In genomic region chr11:85253641-85254040, GRCm38 (mm10) we compare ENCODE assay signal across 31 mouse cellular contexts. TPM values are rescaled to one million over a fixed set of nuclear protein-coding genes. Genes with fewer than 3 reads are reported as not detected.
DNase-seq lines count a peak whose midpoint lies in the region; ATAC-seq and TF ChIP-seq lines count a peak whose summit lies in the region.
"Had no signal": no experiment of that assay in that cellular context is flagged by ENCODE, and none has a peak within 500 bp of the region (broad histone marks: within the 10 kb centered on the region; RNA-seq: fewer than 3 reads in every experiment).

No protein-coding gene starts in this region.

- no peaks in the 10 kb centered on the region for H3K36me3 ChIP-seq in hindbrain, embryonic 11.5 days (ENCODE audit: control insufficient read depth, insufficient read depth, low read length)
- H3K36me3 ChIP-seq in midbrain, postnatal 0 days (ENCODE audit: insufficient read depth, low read length) = no peaks in the 10 kb centered on the region
- H3K36me3 ChIP-seq: G1E; heart, embryonic 12.5 days; limb, embryonic 10.5 days; limb, embryonic 15.5 days; liver, embryonic 13.5 days; midbrain, embryonic 12.5 days; neural tube, embryonic 13.5 days had no signal

- DNase-seq in layer of hippocampus, adult 11-12 months (ENCODE audit: low spot score) = peak; percentile 61
- DNase-seq in layer of hippocampus, postnatal 10 days (ENCODE audit: low spot score in 2 of 2) = no peak
- DNase-seq in right cerebral cortex, adult 18-20 months = peak; percentile 33
- DNase-seq in right cerebral cortex, postnatal 10 days (ENCODE audit: low spot score in 2 of 2) = no peak
- DNase-seq in left cerebral cortex, postnatal 4 days = peak; percentile 11
- DNase-seq in testis, postnatal 14 days (ENCODE audit: low spot score) = peak; percentile 43
- no peak for DNase-seq in hindbrain, embryonic 11.5 days (ENCODE audit: low spot score)
- no peak for DNase-seq in midbrain, postnatal 0 days (ENCODE audit: low spot score)
- DNase-seq: adrenal gland, postnatal 10 days; cerebellum, adult 11-12 months; gastrocnemius, adult 2 months; heart, adult 2 months; heart, postnatal 4 days; kidney, adult 18-20 months; kidney, postnatal 4 days; liver, embryonic 13.5 days; lung, adult 18-20 months; lung, postnatal 4 days; thymus, postnatal 4 days had no signal

- H3K9ac ChIP-seq in hindbrain, embryonic 11.5 days (ENCODE audit: low read depth, low read length) = no peak overlapping the region
- H3K9ac ChIP-seq in midbrain, postnatal 0 days (replicated peaks; ENCODE audit: low read length, poor library complexity, severe bottlenecking) = no peak overlapping the region
- H3K9ac ChIP-seq: heart, embryonic 12.5 days; hindbrain, embryonic 14.5 days; limb, embryonic 15.5 days; liver, embryonic 13.5 days; midbrain, embryonic 12.5 days; neural tube, embryonic 13.5 days had no signal

- intact Hi-C loops in left cerebral cortex, postnatal 4 days (cut with DNase I) = no loop called here

- 94% methylated on average over 7 of the region's 7 CpGs for WGBS in hindbrain, embryonic 11.5 days
- WGBS in midbrain, postnatal 0 days = 89% methylated on average over 7 of the region's 7 CpGs

- H3K27ac ChIP-seq in hindbrain, embryonic 11.5 days (ENCODE audit: low read depth, low read length) = no peak overlapping the region
- H3K27ac ChIP-seq in midbrain, postnatal 0 days (ENCODE audit: low read depth, low read length) = no peak overlapping the region
- H3K27ac ChIP-seq: gastrocnemius, adult 2 months; heart, adult 2 months; hindbrain, embryonic 14.5 days; kidney, postnatal 0 days; limb, embryonic 10.5 days; limb, embryonic 15.5 days; liver, embryonic 13.5 days; midbrain, embryonic 12.5 days; neural tube, embryonic 13.5 days had no signal

- H3K4me2 ChIP-seq in hindbrain, embryonic 11.5 days (replicated peaks; ENCODE audit: low read depth, low read length) = no peak overlapping the region
- H3K4me2 ChIP-seq in midbrain, postnatal 0 days (ENCODE audit: low read depth, low read length, poor library complexity, severe bottlenecking) = no peak overlapping the region
- H3K4me2 ChIP-seq: heart, embryonic 12.5 days; hindbrain, embryonic 14.5 days; limb, embryonic 15.5 days; liver, embryonic 13.5 days; midbrain, embryonic 12.5 days; neural tube, embryonic 13.5 days had no signal

- TF ChIP-seq CTCF in midbrain, postnatal 0 days (IDR thresholded peaks at IDR 0.05) = no peak

- no peaks in the 10 kb centered on the region for H3K27me3 ChIP-seq in hindbrain, embryonic 11.5 days (ENCODE audit: control insufficient read depth, insufficient read depth, low read length)
- no peaks in the 10 kb centered on the region for H3K27me3 ChIP-seq in midbrain, postnatal 0 days (ENCODE audit: insufficient read depth, low read length)
- H3K27me3 ChIP-seq: heart, embryonic 12.5 days; limb, embryonic 15.5 days; liver, embryonic 13.5 days; megakaryocyte, embryonic 14.5 days; midbrain, embryonic 12.5 days; neural tube, embryonic 13.5 days had no signal

- ATAC-seq in hindbrain, embryonic 11.5 days (ENCODE audit: low FRiP score) = no peak
- no peak for ATAC-seq in midbrain, postnatal 0 days (ENCODE audit: low FRiP score)
- ATAC-seq: forebrain, embryonic 16.5 days; lung, postnatal 0 days had no signal

- no peaks in the 10 kb centered on the region for H3K4me1 ChIP-seq in hindbrain, embryonic 11.5 days (replicated peaks; ENCODE audit: control insufficient read depth, insufficient read depth, low read length)
- H3K4me1 ChIP-seq in midbrain, postnatal 0 days (ENCODE audit: insufficient read depth, low read length) = no peaks in the 10 kb centered on the region
- H3K4me1 ChIP-seq: limb, embryonic 15.5 days; midbrain, embryonic 12.5 days; neural tube, embryonic 13.5 days had no signal

- no peak overlapping the region for H3K4me3 ChIP-seq in hindbrain, embryonic 11.5 days (ENCODE audit: low read depth, low read length)
- H3K4me3 ChIP-seq in midbrain, postnatal 0 days (ENCODE audit: low read depth, low read length) = no peak overlapping the region
- H3K4me3 ChIP-seq: erythroblast, embryonic 14.5 days; gastrocnemius, adult 2 months; heart, adult 2 months; heart, embryonic 12.5 days; limb, embryonic 10.5 days; limb, embryonic 15.5 days; liver, embryonic 13.5 days; megakaryocyte, embryonic 14.5 days; midbrain, embryonic 12.5 days; neural tube, embryonic 13.5 days had no signal

- H3K9me3 ChIP-seq in hindbrain, embryonic 11.5 days (ENCODE audit: control insufficient read depth, low read length) = no peaks in the 10 kb centered on the region
- H3K9me3 ChIP-seq in midbrain, postnatal 0 days (ENCODE audit: low read length) = no peaks in the 10 kb centered on the region
- H3K9me3 ChIP-seq: G1E; heart, embryonic 12.5 days; limb, embryonic 10.5 days; limb, embryonic 15.5 days; liver, embryonic 13.5 days; megakaryocyte, embryonic 14.5 days; midbrain, embryonic 12.5 days; neural tube, embryonic 13.5 days had no signal

RNA-seq across cellular contexts. Expression of gene Appbp2, which starts 18.7 kb away (rescaled TPM):
- total RNA-seq in layer of hippocampus, postnatal 10 days (2021) = 10 to 100 TPM; 58.8 to 63.6 TPM
- total RNA-seq in left cerebral cortex, postnatal 4 days (2021) = 10 to 100 TPM; 63.7 to 66.3 TPM
- 65.0 and 65.5 TPM in 2 replicates for polyA plus RNA-seq in hindbrain, embryonic 11.5 days (2014; fragmentation: Nextera tagmentation; extraction: Ambion mirVana)
- total RNA-seq in midbrain, postnatal 0 days (2014; rRNA removed) = 61.0 and 70.6 TPM in 2 replicates
- 43.2 and 44.1 TPM in 2 replicates for polyA plus RNA-seq in midbrain, postnatal 0 days (2015; fragmentation: Nextera tagmentation; extraction: Ambion mirVana)

RNA-seq across cellular contexts. Expression of gene Ppm1d, which starts 57.4 kb away (rescaled TPM):
- total RNA-seq in layer of hippocampus, postnatal 10 days (2021) = 10 to 100 TPM; 20.6 to 20.7 TPM
- total RNA-seq in left cerebral cortex, postnatal 4 days (2021) = 10 to 100 TPM; 20.2 to 21.3 TPM
- 26.5 and 28.4 TPM in 2 replicates for polyA plus RNA-seq in hindbrain, embryonic 11.5 days (2014; fragmentation: Nextera tagmentation; extraction: Ambion mirVana)
- total RNA-seq in midbrain, postnatal 0 days (2014; rRNA removed) = 17.3 and 20.5 TPM in 2 replicates
- polyA plus RNA-seq in midbrain, postnatal 0 days (2015; fragmentation: Nextera tagmentation; extraction: Ambion mirVana) = 11.5 and 12.6 TPM in 2 replicates

Comparison
In these comparisons a context has a peak if more than half of its experiments do, and no peak if none do; other contexts are left out.
1. DNase-seq: peak in layer of hippocampus, adult 11-12 months (single experiment), right cerebral cortex, adult 18-20 months (single experiment), left cerebral cortex, postnatal 4 days (single experiment) and testis, postnatal 14 days (single experiment); none in layer of hippocampus, postnatal 10 days (0 of 2), right cerebral cortex, postnatal 10 days (0 of 2), hindbrain, embryonic 11.5 days (single experiment) and midbrain, postnatal 0 days (single experiment).